Mouse (Mus musculus): ENCODE measurements around the gene Pnn.

- TF ChIP-seq POLR2A (IDR thresholded peaks at IDR 0.05; ENCODE audit: insufficient read length, low read depth), result no peak
- TF ChIP-seq MAX (IDR thresholded peaks at IDR 0.05; ENCODE audit: low read depth), result no peak
- TF ChIP-seq TCF3 (IDR thresholded peaks at IDR 0.05; ENCODE audit: insufficient read length, low read depth), result no peak
- no peak for TF ChIP-seq MYOD1 (IDR thresholded peaks at IDR 0.05; ENCODE audit: control insufficient read depth in 1 of 3, insufficient read length in 2 of 3, low read depth in 2 of 3)
- TF ChIP-seq SRF (IDR thresholded peaks at IDR 0.05; ENCODE audit: control insufficient read depth, insufficient read length, low read depth), result no peak
- TF ChIP-seq USF1 (IDR thresholded peaks at IDR 0.05; ENCODE audit: low read depth), result no peak
- TF ChIP-seq TCF12 (IDR thresholded peaks at IDR 0.05; ENCODE audit: insufficient read depth, poor library complexity, severe bottlenecking), result no peak
- TF ChIP-seq E2F4 (IDR thresholded peaks at IDR 0.05; ENCODE audit: insufficient read depth), result no peak
- no peak for TF ChIP-seq CEBPB (IDR thresholded peaks at IDR 0.05; ENCODE audit: insufficient read depth, poor library complexity, severe bottlenecking)
- TF ChIP-seq POLR2AphosphoS2 (IDR thresholded peaks at IDR 0.05; ENCODE audit: insufficient read length, low read depth), result no peak
- TF ChIP-seq REST (IDR thresholded peaks at IDR 0.05; ENCODE audit: insufficient read depth, insufficient read length), result no peak
Observed at GRCm38 (mm10) chr12:59093543-59093942, 26.9 kb downstream of the Pnn start.

All from myocyte (in vitro differentiated cells).